8 mouse cellular contexts compared by ENCODE assay signal in the genomic region with DNA sequence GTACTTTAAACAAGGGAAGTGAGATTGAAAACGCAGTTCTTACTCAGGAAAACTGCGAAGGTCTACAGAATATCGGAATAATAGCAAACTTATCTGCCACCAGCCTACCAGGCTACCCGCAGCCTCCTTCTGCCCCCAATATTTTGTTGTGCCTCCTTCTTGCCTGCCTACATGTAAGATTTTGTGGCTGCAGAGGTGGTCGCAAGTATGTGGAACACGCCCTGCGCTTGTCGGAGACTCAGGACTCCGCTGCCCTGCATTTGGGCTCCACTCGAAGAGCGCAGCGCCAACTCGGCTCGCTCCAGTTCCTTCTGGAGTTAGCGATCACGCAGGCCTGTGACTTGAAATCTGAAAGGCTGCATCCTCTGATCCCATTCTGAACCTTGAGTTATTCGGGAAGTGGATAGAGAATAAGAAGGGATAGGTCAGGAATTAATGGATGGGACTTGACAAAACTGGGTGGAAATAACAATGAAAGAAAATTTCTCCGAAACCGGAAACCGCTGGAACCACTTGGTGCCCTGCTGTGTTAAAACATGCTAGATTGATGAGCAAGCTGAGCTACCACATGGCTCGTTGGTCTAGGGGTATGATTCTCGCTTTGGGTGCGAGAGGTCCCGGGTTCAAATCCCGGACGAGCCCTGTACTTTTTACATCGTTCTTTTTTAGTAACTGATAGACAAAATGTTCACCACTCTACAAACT. TPM values are rescaled to one million over a fixed set of nuclear protein-coding genes. Genes with fewer than 3 reads are reported as not detected.
A peak's percentile ranks its signal among the peaks of the same experiment; 100 is the strongest.
DNase-seq lines count a peak whose midpoint lies in the region; ATAC-seq lines count a peak whose summit lies in the region.

No protein-coding gene starts in this region.

- DNase-seq in A20 (ENCODE audit: low read depth, low spot score) (peak; percentile 89), liver (peak; percentile 82)
- peak; percentile 49 to 67 for DNase-seq in adrenal gland, postnatal 4 days (ENCODE audit: low spot score in 2 of 2)
- DNase-seq in embryonic facial prominence, embryonic 14.5 days (ENCODE audit: low spot score): peak; percentile 86
- DNase-seq in heart, adult 9 months (ENCODE audit: low spot score in 2 of 2): peak; percentile 76 to 91
- DNase-seq in monocyte, adult 2 months (ENCODE audit: low read depth in 1 of 2, low spot score in 2 of 2): peak; percentile 55 to 80
- DNase-seq in spleen, postnatal 4 days (ENCODE audit: low spot score in 2 of 2): peak; percentile 83 to 91

- peaks cover 3% of the 10 kb centered on the region; the same call in 1 of the 2 replicates for H3K4me1 ChIP-seq in embryonic facial prominence, embryonic 14.5 days (ENCODE audit: control insufficient read depth, insufficient read depth, low read length)
- H3K4me1 ChIP-seq in kidney, embryonic 15.5 days: peaks cover 19% of the 10 kb centered on the region

- under 1% methylated on average over 27 of the region's 27 CpGs for WGBS in embryonic facial prominence, embryonic 14.5 days
- WGBS in kidney, embryonic 15.5 days: under 1% methylated on average over 27 of the region's 27 CpGs

- peak overlapping the region; percentile 67 for H3K4me2 ChIP-seq in embryonic facial prominence, embryonic 14.5 days (ENCODE audit: low read depth, low read length)
- peak overlapping the region; percentile 84 for H3K4me2 ChIP-seq in kidney, embryonic 15.5 days

- peak overlapping the region; percentile 55 for H3K4me3 ChIP-seq in embryonic facial prominence, embryonic 14.5 days (ENCODE audit: low read depth, low read length)
- peak overlapping the region; percentile 65 for H3K4me3 ChIP-seq in kidney, embryonic 15.5 days (replicated peaks)

- peak overlapping the region; percentile 72 for H3K9ac ChIP-seq in embryonic facial prominence, embryonic 14.5 days (ENCODE audit: low read depth, low read length)
- peak overlapping the region; percentile 56 for H3K9ac ChIP-seq in kidney, embryonic 15.5 days

- no peaks in the 10 kb centered on the region for H3K27me3 ChIP-seq in embryonic facial prominence, embryonic 14.5 days (replicated peaks; ENCODE audit: control insufficient read depth, insufficient read depth, low read length)
- no peaks in the 10 kb centered on the region for H3K27me3 ChIP-seq in kidney, embryonic 15.5 days

- no peaks in the 10 kb centered on the region for H3K36me3 ChIP-seq in embryonic facial prominence, embryonic 14.5 days (ENCODE audit: control insufficient read depth, insufficient read depth, low read length)
- H3K36me3 ChIP-seq in kidney, embryonic 15.5 days: no peaks in the 10 kb centered on the region

- ATAC-seq in embryonic facial prominence, embryonic 14.5 days (ENCODE audit: low read depth): peak; percentile 48
- peak; percentile 58 for ATAC-seq in kidney, embryonic 15.5 days (replicated peaks; ENCODE audit: low FRiP score)

- H3K27ac ChIP-seq in embryonic facial prominence, embryonic 14.5 days (replicated peaks; ENCODE audit: low read depth, low read length): peak overlapping the region; percentile 89
- peak overlapping the region; percentile 94 for H3K27ac ChIP-seq in kidney, embryonic 15.5 days

- no peaks in the 10 kb centered on the region for H3K9me3 ChIP-seq in embryonic facial prominence, embryonic 14.5 days (ENCODE audit: control insufficient read depth, low read length)
- H3K9me3 ChIP-seq in kidney, embryonic 15.5 days (replicated peaks): no peaks in the 10 kb centered on the region

RNA-seq across cellular contexts. Expression of a gene that starts 0.6 kb away (rescaled TPM):
- 10 to 100 TPM; 59.1 to 73.4 TPM for total RNA-seq in adrenal gland, postnatal 4 days (2021)
- polyA plus RNA-seq in embryonic facial prominence, embryonic 14.5 days (2014; fragmentation: Nextera tagmentation; extraction: Ambion mirVana): 63.8 and 73.0 TPM in 2 replicates
- polyA plus RNA-seq in kidney, embryonic 15.5 days (2015; fragmentation: Nextera tagmentation; extraction: Ambion mirVana): 37.8 and 40.5 TPM in 2 replicates

RNA-seq across cellular contexts. Expression of a gene that starts 0.7 kb away (rescaled TPM):
- total RNA-seq in adrenal gland, postnatal 4 days (2021): 10 to 100 TPM in 1 of 2 experiments, 1 to 10 TPM in 1; 9.9 to 10.7 TPM
- 8.8 and 10.3 TPM in 2 replicates for polyA plus RNA-seq in embryonic facial prominence, embryonic 14.5 days (2014; fragmentation: Nextera tagmentation; extraction: Ambion mirVana)
- 8.4 and 9.8 TPM in 2 replicates for polyA plus RNA-seq in kidney, embryonic 15.5 days (2015; fragmentation: Nextera tagmentation; extraction: Ambion mirVana)

RNA-seq across cellular contexts. Expression of a gene that starts 16.0 kb away (rescaled TPM):
- not detected for total RNA-seq in adrenal gland, postnatal 4 days (2021)
- not detected in 2 replicates for polyA plus RNA-seq in embryonic facial prominence, embryonic 14.5 days (2014; fragmentation: Nextera tagmentation; extraction: Ambion mirVana)
- 0.04 TPM in 1 of 2 replicates, not detected in the other for polyA plus RNA-seq in kidney, embryonic 15.5 days (2015; fragmentation: Nextera tagmentation; extraction: Ambion mirVana)

RNA-seq across cellular contexts. Expression of a gene that starts 24.0 kb away (rescaled TPM):
- total RNA-seq in adrenal gland, postnatal 4 days (2021): under 1 TPM in 1 of 2 experiments, not detected in 1; 0.28 TPM
- polyA plus RNA-seq in embryonic facial prominence, embryonic 14.5 days (2014; fragmentation: Nextera tagmentation; extraction: Ambion mirVana): not detected in 2 replicates
- 2.0 and 2.1 TPM in 2 replicates for polyA plus RNA-seq in kidney, embryonic 15.5 days (2015; fragmentation: Nextera tagmentation; extraction: Ambion mirVana)

RNA-seq across cellular contexts. Expression of a gene that starts 32.8 kb away (rescaled TPM):
- total RNA-seq in adrenal gland, postnatal 4 days (2021): under 1 TPM in 1 of 2 experiments, not detected in 1; 0.64 TPM
- polyA plus RNA-seq in embryonic facial prominence, embryonic 14.5 days (2014; fragmentation: Nextera tagmentation; extraction: Ambion mirVana): 0.49 TPM in 1 of 2 replicates, not detected in the other
- polyA plus RNA-seq in kidney, embryonic 15.5 days (2015; fragmentation: Nextera tagmentation; extraction: Ambion mirVana): 10.2 and 11.1 TPM in 2 replicates

Comparison
In these comparisons a context has a peak if more than half of its experiments do, and no peak if none do; other contexts are left out.
1. Peak in every context shown above with its lines: DNase-seq, ATAC-seq, H3K4me3 ChIP-seq and H3K27ac ChIP-seq.